Mouse (Mus musculus) stomach, postnatal 0 days (tissue): ENCODE data around the gene Polr1a.

Experiments used
- CTCF ChIP-seq: IDR thresholded peaks from 2 replicates; pipeline ENCODE4 v1.5.1; 2016; ENCODE audit warnings: antibody characterized with exemption, low read depth, mild to moderate bottlenecking, moderate library complexity
- EP300 ChIP-seq: optimal IDR thresholded peaks from 2 replicates; pipeline ENCODE3; 2016; ENCODE audit warnings: antibody characterized with exemption

- TF ChIP-seq CTCF (peak; percentile 31; the same call in 1 of the 2 replicates), EP300 (no peak)
Measured at GRCm38 (mm10) chr6:71909840-71910239, 987 bp downstream of the Polr1a start.
